Mouse (Mus musculus) CD4-positive helper T cell, adult 2 months (primary cell): Measurements from ENCODE around the gene Kmt5c.
"Not testable (repeated sequence)": the region's sequence is repeated elsewhere in the genome, so short reads cannot be mapped to it uniquely, and the experiment has no call there.

Experiments used
- DNase-seq: peaks from one replicate; pipeline ENCODE4 v3.0.0-alpha.2; 2012; ENCODE audit warnings: low read depth, missing footprints, low spot score

Kmt5c gene

DNA sequence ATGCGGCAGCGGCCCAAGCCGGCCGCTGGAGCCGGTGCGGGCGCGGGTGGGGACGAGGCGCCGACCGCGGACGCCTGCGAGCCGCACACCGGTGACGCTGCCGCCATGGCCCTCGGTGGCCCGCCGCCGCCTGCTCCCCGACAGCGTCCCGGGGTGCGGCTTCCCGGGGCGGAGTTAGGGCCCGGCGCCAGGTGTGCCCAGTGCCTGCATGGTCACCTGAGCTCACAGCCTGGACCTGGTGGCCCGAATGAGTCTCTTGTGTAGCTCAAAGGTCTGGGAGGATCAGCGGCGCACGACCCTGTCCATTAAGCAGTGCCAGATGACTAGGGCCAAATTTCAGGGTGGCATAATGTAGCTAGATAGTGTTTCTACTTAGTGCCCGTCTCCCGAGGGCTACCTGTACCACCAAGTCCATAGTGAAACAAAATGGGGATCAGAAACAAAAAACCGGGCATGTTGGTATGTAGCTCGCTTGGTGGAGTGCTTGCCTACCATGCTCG is 49.6 kb downstream of the Kmt5c start, which contains the start of gene Tmem238:
Gene Tmem238 (minus strand): TSS at position 221 of the 500 bp plus-strand sequence.
- DNase-seq, result peak; percentile 50

DNA sequence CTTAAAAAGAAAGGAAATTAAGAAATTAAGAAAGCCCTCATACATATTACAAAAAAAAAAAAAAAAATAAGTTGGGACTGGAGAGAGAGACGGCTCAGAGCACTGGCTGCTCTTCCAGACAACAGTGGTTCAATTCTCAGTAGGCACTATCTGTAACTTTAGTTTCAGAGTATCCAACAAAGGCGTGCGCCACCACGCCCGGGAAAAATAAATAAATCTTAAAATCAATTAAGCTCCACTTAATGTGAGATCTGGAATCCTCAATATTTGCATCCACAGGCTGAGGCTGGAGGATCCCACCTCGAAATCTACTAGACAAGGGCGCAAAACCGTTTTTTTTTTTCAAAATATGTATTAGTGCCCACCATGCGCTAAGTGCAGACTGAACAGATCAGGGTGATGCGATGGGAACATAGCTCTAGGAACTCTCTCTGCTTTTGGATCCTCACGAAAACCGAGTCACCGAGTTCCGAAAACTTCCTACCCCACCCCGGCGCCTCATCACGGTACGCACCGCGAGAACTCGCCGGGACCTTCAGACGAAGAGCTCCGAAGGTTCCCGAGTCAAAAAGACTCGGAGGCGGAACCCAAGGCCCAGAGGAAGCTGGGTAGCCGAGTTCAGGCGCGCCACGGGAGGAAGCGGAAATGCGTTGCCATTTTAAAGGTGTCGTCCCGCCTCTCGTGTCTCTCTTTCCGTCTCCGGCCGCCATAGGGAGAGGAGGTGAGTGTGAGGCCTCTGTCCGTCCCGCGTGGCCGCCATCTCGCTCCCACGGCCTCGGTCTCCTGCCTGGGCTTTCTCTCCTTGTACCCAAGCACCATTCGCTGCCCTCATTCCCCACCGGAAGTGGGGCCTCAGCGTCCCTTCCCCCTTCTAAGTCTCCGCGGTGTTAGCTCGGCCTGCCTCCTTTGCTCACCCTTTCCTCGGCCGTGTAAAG is 52.6 kb downstream of the Kmt5c start, which contains the start of gene Rpl28:
Gene Rpl28 (plus strand): TSS at position 597 of the 935 bp plus-strand sequence.
- peak; percentile 97 for DNase-seq

DNA sequence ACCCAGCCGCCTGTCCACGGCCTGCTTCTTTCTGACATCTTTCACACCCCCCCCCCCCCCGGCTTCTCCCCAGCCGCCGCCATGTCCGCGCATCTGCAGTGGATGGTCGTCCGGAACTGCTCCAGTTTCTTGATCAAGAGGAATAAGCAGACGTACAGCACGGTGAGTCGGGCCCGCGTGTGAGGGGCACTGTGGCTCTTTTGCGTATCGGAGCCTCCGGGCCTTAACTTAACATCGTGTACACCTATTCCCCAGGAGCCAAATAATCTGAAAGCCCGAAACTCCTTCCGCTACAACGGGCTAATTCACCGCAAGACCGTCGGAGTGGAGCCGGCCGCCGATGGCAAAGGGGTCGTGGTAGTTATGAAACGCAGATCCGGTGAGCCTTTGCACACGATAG is 53.3 kb downstream of the Kmt5c start:
- not testable (repeated sequence) for DNase-seq

DNA sequence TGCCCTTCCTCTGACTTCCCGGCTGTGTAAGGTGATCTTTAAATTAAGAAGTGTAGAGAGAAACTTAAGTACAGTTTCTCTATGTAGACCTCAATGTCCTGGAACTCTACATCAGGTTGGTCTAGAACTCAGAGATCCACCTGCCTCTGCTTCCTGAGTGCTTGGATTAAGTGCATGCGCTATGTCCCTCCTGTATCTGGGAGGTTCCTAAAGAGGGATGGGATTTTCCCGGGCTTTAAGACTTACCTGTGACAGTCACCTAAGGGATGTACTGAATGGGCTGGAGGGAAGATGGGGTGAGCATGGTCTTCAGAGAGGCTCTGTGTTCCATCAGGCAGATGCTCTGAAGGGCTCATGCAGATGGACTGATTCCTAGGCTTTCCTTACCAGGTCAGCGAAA is 53.8 kb downstream of the Kmt5c start:
- DNase-seq, result no peak

DNA sequence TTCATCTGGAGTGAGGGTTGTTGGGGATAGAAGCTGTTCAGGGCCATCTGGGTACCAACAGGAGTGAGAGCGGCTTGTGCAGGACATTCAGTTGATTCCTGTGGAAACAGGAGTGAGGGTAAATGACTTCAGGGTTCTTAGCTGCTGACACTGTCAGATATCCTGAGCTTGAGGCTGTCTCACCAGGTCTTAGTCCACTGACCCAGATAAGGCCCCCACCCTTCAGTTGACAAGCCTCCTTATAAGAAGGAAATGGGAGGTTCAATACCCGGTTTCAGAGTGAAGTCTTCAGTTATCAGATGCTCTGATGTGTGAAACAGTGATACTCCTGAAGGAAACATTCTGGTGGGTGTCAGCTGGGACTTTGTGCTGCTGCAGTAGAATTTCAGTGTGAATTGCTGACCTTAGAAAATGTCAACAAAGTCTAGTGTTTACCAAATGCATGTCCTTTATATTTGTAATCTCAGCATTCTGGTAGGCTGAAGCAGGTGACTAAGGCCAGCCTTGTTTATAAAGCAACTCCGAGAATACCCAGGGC is 54.8 kb downstream of the Kmt5c start:
- DNase-seq, result no peak

DNA sequence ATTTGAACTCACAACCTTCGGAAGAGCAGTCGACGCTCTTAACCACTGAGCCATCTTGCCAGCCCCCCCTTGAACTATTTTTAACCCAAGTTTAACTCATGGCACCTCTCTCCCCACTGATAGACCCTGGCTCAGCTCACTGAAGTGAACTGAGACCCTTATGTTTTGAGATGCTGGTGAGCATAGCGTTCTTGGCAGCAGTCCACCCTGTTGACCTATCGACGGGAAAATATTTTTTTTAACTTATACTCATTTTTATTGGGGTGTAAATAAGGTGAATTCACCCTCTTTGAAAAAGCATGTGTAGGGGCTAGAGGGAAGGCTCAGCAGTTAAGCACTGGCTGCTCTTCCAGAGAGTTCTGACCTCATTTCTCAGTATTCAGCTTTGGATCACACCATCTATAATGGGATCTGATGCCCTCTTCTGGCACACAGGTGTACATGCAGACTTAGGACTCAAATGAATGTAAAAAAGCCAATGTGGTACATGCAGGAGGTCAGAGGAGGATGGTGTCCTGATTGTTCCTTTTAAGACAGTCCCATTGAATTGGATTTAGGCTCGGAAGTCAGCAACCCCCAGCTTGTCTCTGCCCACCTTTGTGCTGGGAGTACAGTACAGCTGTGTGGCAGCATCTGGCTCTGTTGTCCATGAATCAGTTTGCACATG is 56.0 kb downstream of the Kmt5c start:
- peak; percentile 70 for DNase-seq
